Mouse (Mus musculus) embryonic facial prominence, embryonic 14.5 days (tissue): ENCODE measurements around the gene Avpr1a. TPM values are rescaled to one million over a fixed set of nuclear protein-coding genes. Genes with fewer than 3 reads are reported as not detected.
A peak's percentile ranks its signal among the peaks of the same experiment; 100 is the strongest.

ENCODE experiments used
- ATAC-seq: fragments of 200-750 bp; cut with Nextera tagmentation; 2 replicates; pipeline ENCODE4 v1.8.0; 2017; ENCODE audit warnings: low read depth, moderate number of reproducible peaks, moderate TSS enrichment
- DNase-seq: peaks from one replicate; pipeline ENCODE4 v3.0.0-alpha.2; 2015; ENCODE audit warnings: low spot score
- H3K27ac ChIP-seq: fragments of 300-500 bp; sonication (generic); replicated peaks from 2 replicates; pipeline ENCODE4 v1.5.1; 2014; ENCODE audit warnings: low read depth, mild to moderate bottlenecking, low read length, moderate library complexity
- H3K27me3 ChIP-seq: fragments of 300-500 bp; sonication (generic); replicated peaks from 2 replicates; pipeline ENCODE4 v1.6.1; 2014; ENCODE audit warnings: low read length; ENCODE audit not compliant: control insufficient read depth, insufficient read depth
- H3K36me3 ChIP-seq: fragments of 300-500 bp; sonication (generic); 2 replicates; pipeline ENCODE4 v1.6.1; 2014; ENCODE audit warnings: low read length, mixed read lengths; ENCODE audit not compliant: control insufficient read depth, insufficient read depth
- H3K4me1 ChIP-seq: fragments of 300-500 bp; sonication (generic); 2 replicates; pipeline ENCODE4 v1.6.1; 2014; ENCODE audit warnings: antibody characterized with exemption, low read length; ENCODE audit not compliant: control insufficient read depth, insufficient read depth
- H3K4me2 ChIP-seq: fragments of 300-500 bp; sonication (generic); 2 replicates; pipeline ENCODE4 v1.6.1; 2014; ENCODE audit warnings: low read depth, mild to moderate bottlenecking, low read length, moderate library complexity, mixed read lengths
- H3K4me3 ChIP-seq: fragments of 300-500 bp; sonication (generic); 2 replicates; pipeline ENCODE4 v1.5.1; 2014; ENCODE audit warnings: low read depth, mild to moderate bottlenecking, low read length
- H3K9ac ChIP-seq: fragments of 300-500 bp; sonication (generic); 2 replicates; pipeline ENCODE4 v1.6.1; 2014; ENCODE audit warnings: low read depth, mild to moderate bottlenecking, low read length, moderate library complexity, mixed read lengths
- H3K9me3 ChIP-seq: fragments of 300-500 bp; sonication (generic); 2 replicates; pipeline ENCODE4 v1.6.1; 2016; ENCODE audit warnings: low read length; ENCODE audit not compliant: control insufficient read depth
- WGBS: fragments of 180-500 bp; shearing (Covaris S2); extraction: QIAGEN DNeasy Blood & Tissue Kit; methylation state at CpG from one replicate; pipeline ENCODE4 v1.1.7; 2014; 5-methylcytosine and 5-hydroxymethylcytosine counted together
- polyA plus RNA-seq: library from polyadenylated mRNA; unstranded; fragments of >200 nt; fragmentation: Nextera tagmentation; extraction: Ambion mirVana; gene quantifications from 2 replicates; pipeline ENCODE4 v1.2.1, GENCODE M21; 2014

Avpr1a gene
- polyA plus RNA-seq = 3.6 and 4.0 TPM in 2 replicates

GRCm38 (mm10) chr10:122447861-122448716, at the start of gene Avpr1a:
TSS of gene Avpr1a (plus strand) at chr10:122448499.
- H3K4me2 ChIP-seq = peak within 1 kb of the TSS; percentile 92
- no peak within 1 kb of the TSS; the same call in 1 of the 2 replicates for H3K27ac ChIP-seq
- H3K27me3 ChIP-seq = peaks cover 31% of the 10 kb centered on the region
- no peaks in the 10 kb centered on the region for H3K9me3 ChIP-seq
- H3K4me3 ChIP-seq = peak within 1 kb of the TSS; percentile 57
- peak; percentile 12 for DNase-seq
- WGBS = 4% methylated on average over 34 of the region's 34 CpGs
- H3K36me3 ChIP-seq = no peaks in the 10 kb centered on the region
- H3K4me1 ChIP-seq = peaks cover 5% of the 10 kb centered on the region
- peak; percentile 37; the same call in 1 of the 2 replicates for ATAC-seq
- H3K9ac ChIP-seq = peak within 1 kb of the TSS; percentile 62

GRCm38 (mm10) chr10:122402270-122402669, 46.0 kb upstream of the Avpr1a start:
- WGBS = 47% methylated on average over 1 of the region's 1 CpGs
- no peak for DNase-seq

GRCm38 (mm10) chr10:122406333-122406732, 42.0 kb upstream of the Avpr1a start:
- 85% methylated on average over 6 of the region's 6 CpGs for WGBS
- ATAC-seq = no peak

More at GRCm38 (mm10) chr10:122402270-122402669, 46.0 kb upstream of the Avpr1a start:
- Histone ChIP-seq H3K4me1 (no peaks in the 10 kb centered on the region), H3K4me3 (no peak overlapping the region), H3K36me3 (no peaks in the 10 kb centered on the region), H3K9ac (no peak overlapping the region), H3K9me3 (no peaks in the 10 kb centered on the region), H3K27me3 (no peaks in the 10 kb centered on the region), H3K4me2 (no peak overlapping the region), H3K27ac (no peak overlapping the region)
- no peak for ATAC-seq

GRCm38 (mm10) chr10:122408697-122409409, 39.4 kb upstream of the Avpr1a start:
- Histone ChIP-seq H3K27ac (no peak overlapping the region), H3K9ac (no peak overlapping the region), H3K27me3 (no peaks in the 10 kb centered on the region), H3K4me1 (no peaks in the 10 kb centered on the region), H3K36me3 (no peaks in the 10 kb centered on the region), H3K4me3 (no peak overlapping the region), H3K9me3 (no peaks in the 10 kb centered on the region), H3K4me2 (no peak overlapping the region)
- DNase-seq (peak; percentile 23), ATAC-seq (no peak)
- WGBS = 81% methylated on average over 7 of the region's 7 CpGs

More at GRCm38 (mm10) chr10:122406333-122406732, 42.0 kb upstream of the Avpr1a start:
- Histone ChIP-seq H3K27ac (no peak overlapping the region), H3K27me3 (no peaks in the 10 kb centered on the region), H3K9me3 (no peaks in the 10 kb centered on the region), H3K36me3 (no peaks in the 10 kb centered on the region), H3K4me1 (no peaks in the 10 kb centered on the region), H3K4me2 (no peak overlapping the region), H3K9ac (no peak overlapping the region), H3K4me3 (no peak overlapping the region)
- DNase-seq = no peak

- WGBS = 79% methylated on average over 2 of the region's 2 CpGs
- H3K4me2 ChIP-seq = no peak overlapping the region
- H3K9me3 ChIP-seq = no peaks in the 10 kb centered on the region
- H3K27ac ChIP-seq = no peak overlapping the region
- no peak overlapping the region for H3K9ac ChIP-seq
- H3K4me1 ChIP-seq = no peaks in the 10 kb centered on the region
- H3K27me3 ChIP-seq = no peaks in the 10 kb centered on the region
- no peaks in the 10 kb centered on the region for H3K36me3 ChIP-seq
- H3K4me3 ChIP-seq = no peak overlapping the region
- no peak for DNase-seq
- ATAC-seq = no peak
Observed at GRCm38 (mm10) chr10:122410791-122411190, 37.5 kb upstream of the Avpr1a start.

DNA sequence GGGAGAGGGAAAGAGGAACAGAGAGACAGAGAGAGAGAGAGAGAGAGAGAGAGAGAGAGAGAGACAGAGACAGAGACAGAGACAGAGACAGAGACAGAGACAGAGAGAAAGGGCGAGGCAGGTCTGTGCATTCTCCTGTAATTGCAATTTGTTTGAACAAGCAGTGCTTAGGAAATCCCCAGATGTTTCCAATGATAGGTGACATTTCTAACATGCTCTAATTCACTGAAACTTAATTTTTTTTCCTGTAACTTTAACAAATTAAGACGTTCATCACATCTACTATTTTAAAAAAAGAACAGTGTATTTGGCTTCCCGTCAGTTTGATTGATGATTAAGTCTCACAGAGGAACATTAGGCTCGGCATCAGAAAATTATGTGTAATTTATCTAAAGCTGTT, 15.6 kb upstream of the Avpr1a start:
- no peak overlapping the region for H3K4me2 ChIP-seq
- no peaks in the 10 kb centered on the region for H3K27me3 ChIP-seq
- H3K36me3 ChIP-seq = no peaks in the 10 kb centered on the region
- no peak overlapping the region for H3K4me3 ChIP-seq
- no peak overlapping the region for H3K27ac ChIP-seq
- H3K9me3 ChIP-seq = no peaks in the 10 kb centered on the region
- H3K9ac ChIP-seq = no peak overlapping the region
- 38% methylated on average over 4 of the region's 4 CpGs for WGBS
- no peaks in the 10 kb centered on the region for H3K4me1 ChIP-seq
- no peak for ATAC-seq
- no peak for DNase-seq

GRCm38 (mm10) chr10:122447275-122447674, 1.0 kb upstream of the Avpr1a start:
- H3K27me3 ChIP-seq = peaks cover 31% of the 10 kb centered on the region
- WGBS = 29% methylated on average over 8 of the region's 10 CpGs
- DNase-seq (peak; percentile 84), ATAC-seq (no peak)
- H3K36me3 ChIP-seq = no peaks in the 10 kb centered on the region
- H3K9me3 ChIP-seq = no peaks in the 10 kb centered on the region
- H3K4me2 ChIP-seq = no peak overlapping the region
- H3K4me3 ChIP-seq = 0 out of 2 replicates have a peak overlapping the region, but pooled peaks have one; percentile 57
- no peak overlapping the region for H3K27ac ChIP-seq
- no peak overlapping the region for H3K9ac ChIP-seq
- peaks cover 5% of the 10 kb centered on the region for H3K4me1 ChIP-seq

- H3K4me3 ChIP-seq = peak overlapping the region; percentile 57
- H3K27ac ChIP-seq = no peak overlapping the region; the same call in 1 of the 2 replicates
- H3K27me3 ChIP-seq = peaks cover 31% of the 10 kb centered on the region
- peaks cover 5% of the 10 kb centered on the region for H3K4me1 ChIP-seq
- H3K9ac ChIP-seq = peak overlapping the region; percentile 62
- H3K9me3 ChIP-seq = no peaks in the 10 kb centered on the region
- DNase-seq (peak; percentile 16), ATAC-seq (peak; percentile 57)
- H3K36me3 ChIP-seq = no peaks in the 10 kb centered on the region
- peak overlapping the region; percentile 92 for H3K4me2 ChIP-seq
- under 1% methylated on average over 60 of the region's 70 CpGs for WGBS
Observed at GRCm38 (mm10) chr10:122448717-122449611, 665 bp downstream of the Avpr1a start.
